Mouse (Mus musculus) midbrain, embryonic 11.5 days (tissue): ENCODE measurements at regions not wholly inside any gene's neighbourhood (a gene's known extent, or its start where the extent isn't known, plus 50 kb on each side); places are given as distances from the start of the nearest gene placed in this dataset.

ENCODE experiments used
- ATAC-seq: fragments of 200-750 bp; cut with Nextera tagmentation; 2 replicates; pipeline ENCODE4 v1.8.0; 2017; ENCODE audit warnings: moderate TSS enrichment, moderate library complexity; ENCODE audit not compliant: low FRiP score
- DNase-seq: peaks from one replicate; pipeline ENCODE4 v3.0.0; 2015; ENCODE audit warnings: low spot score; ENCODE audit errors: missing footprints
- H3K27ac ChIP-seq: fragments of 300-500 bp; sonication (generic); 2 replicates; pipeline ENCODE4 v1.5.1; 2014; ENCODE audit warnings: low read depth, low read length
- H3K27me3 ChIP-seq: fragments of 300-500 bp; sonication (generic); 2 replicates; pipeline ENCODE4 v1.6.1; 2014; ENCODE audit warnings: mild to moderate bottlenecking, low read length, moderate library complexity, mixed read lengths; ENCODE audit not compliant: control insufficient read depth, insufficient read depth
- H3K36me3 ChIP-seq: fragments of 300-500 bp; sonication (generic); 2 replicates; pipeline ENCODE4 v1.6.1; 2014; ENCODE audit warnings: mild to moderate bottlenecking, low read length, moderate library complexity, mixed read lengths; ENCODE audit not compliant: control insufficient read depth, insufficient read depth
- H3K4me1 ChIP-seq: fragments of 300-500 bp; sonication (generic); 2 replicates; pipeline ENCODE4 v1.6.1; 2014; ENCODE audit warnings: low read length; ENCODE audit not compliant: control insufficient read depth, insufficient read depth
- H3K4me2 ChIP-seq: fragments of 300-500 bp; sonication (generic); 2 replicates; pipeline ENCODE4 v1.6.1; 2014; ENCODE audit warnings: mild to moderate bottlenecking, moderate library complexity
- H3K4me3 ChIP-seq: fragments of 300-500 bp; sonication (generic); 2 replicates; pipeline ENCODE4 v1.5.1; 2014; ENCODE audit warnings: low read depth, low read length
- H3K9ac ChIP-seq: fragments of 300-500 bp; sonication (generic); 2 replicates; pipeline ENCODE4 v1.6.1; 2014; ENCODE audit warnings: low read length
- H3K9me3 ChIP-seq: fragments of 300-500 bp; sonication (generic); 2 replicates; pipeline ENCODE4 v1.6.1; 2016; ENCODE audit warnings: low read length; ENCODE audit not compliant: control insufficient read depth

DNA sequence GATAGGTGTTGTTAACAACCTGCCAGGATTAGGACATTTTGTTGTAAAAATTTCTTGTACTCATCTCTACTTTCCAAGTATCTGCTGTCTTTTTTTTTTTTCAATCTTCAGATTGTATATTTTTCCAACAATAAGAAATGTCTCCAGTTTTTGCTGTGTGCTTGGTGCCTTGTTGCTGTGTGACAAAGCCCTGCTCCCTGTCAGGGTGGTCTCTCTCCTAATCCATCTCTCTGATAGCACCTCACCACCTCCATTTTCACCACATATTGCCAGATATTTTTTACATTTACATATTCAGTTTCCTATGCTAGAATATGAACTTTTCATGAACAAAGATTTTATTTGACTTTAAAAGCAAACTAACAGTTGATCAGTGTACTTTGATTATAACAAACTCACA, 50.1 kb upstream of the Spred1 start:
- no peaks in the 10 kb centered on the region for H3K27me3 ChIP-seq
- H3K4me2 ChIP-seq, result no peak overlapping the region
- no peak for DNase-seq
- H3K27ac ChIP-seq, result no peak overlapping the region
- no peak overlapping the region for H3K9ac ChIP-seq
- no peaks in the 10 kb centered on the region for H3K36me3 ChIP-seq
- no peaks in the 10 kb centered on the region for H3K9me3 ChIP-seq
- no peak for ATAC-seq
- H3K4me1 ChIP-seq, result no peaks in the 10 kb centered on the region
- H3K4me3 ChIP-seq, result no peak overlapping the region
